Mouse (Mus musculus) CD4-positive helper T cell, adult 2 months (primary cell): ENCODE measurements at regions not wholly inside any gene's neighbourhood (a gene's known extent, or its start where the extent isn't known, plus 50 kb on each side); places are given as distances from the start of the nearest gene placed in this dataset.

ENCODE experiments used
- DNase-seq: peaks from one replicate; pipeline ENCODE4 v3.0.0-alpha.2; 2012; ENCODE audit warnings: low read depth, missing footprints, low spot score

GRCm38 (mm10) chr1:193484977-193485376 lies 114.9 kb upstream of the Camk1g start:
- no peak for DNase-seq

- DNase-seq, result no peak
Measured at GRCm38 (mm10) chr1:193477298-193477697, 107.2 kb upstream of the Camk1g start.

- DNase-seq, result no peak
Measured at GRCm38 (mm10) chr1:193476805-193477204, 106.7 kb upstream of the Camk1g start.

- no peak for DNase-seq
Measured at GRCm38 (mm10) chr1:193466306-193466705, 96.2 kb upstream of the Camk1g start.

- DNase-seq, result no peak
Measured at GRCm38 (mm10) chr1:193459735-193460134, 89.6 kb upstream of the Camk1g start.

GRCm38 (mm10) chr1:193457908-193458307 lies 87.8 kb upstream of the Camk1g start:
- DNase-seq, result no peak

GRCm38 (mm10) chr1:193453654-193454053 lies 83.6 kb upstream of the Camk1g start:
- DNase-seq, result no peak

GRCm38 (mm10) chr1:193451471-193452135 lies 81.5 kb upstream of the Camk1g start:
- DNase-seq, result no peak

- no peak for DNase-seq
Measured at GRCm38 (mm10) chr1:193450814-193451213, 80.7 kb upstream of the Camk1g start.

GRCm38 (mm10) chr1:193450201-193450600 lies 80.1 kb upstream of the Camk1g start:
- no peak for DNase-seq

- peak; percentile 35 for DNase-seq
Measured at GRCm38 (mm10) chr1:193449394-193450103, 79.5 kb upstream of the Camk1g start.

GRCm38 (mm10) chr1:193448793-193449393 lies 78.8 kb upstream of the Camk1g start:
- no peak for DNase-seq

GRCm38 (mm10) chr1:193447647-193448046 lies 77.5 kb upstream of the Camk1g start:
- DNase-seq, result no peak

- DNase-seq, result peak; percentile 9
Measured at GRCm38 (mm10) chr1:193443964-193444676, 74.0 kb upstream of the Camk1g start.

- DNase-seq, result peak; percentile 50
Measured at GRCm38 (mm10) chr1:193440512-193440911, 70.4 kb upstream of the Camk1g start.

- no peak for DNase-seq
Measured at GRCm38 (mm10) chr1:193434281-193434680, 64.2 kb upstream of the Camk1g start.

GRCm38 (mm10) chr1:193433493-193434021 lies 63.5 kb upstream of the Camk1g start:
- no peak for DNase-seq

GRCm38 (mm10) chr1:193430231-193430630 lies 60.1 kb upstream of the Camk1g start:
- DNase-seq, result no peak

- no peak for DNase-seq
Measured at GRCm38 (mm10) chr1:193423653-193424075, 53.6 kb upstream of the Camk1g start.

- DNase-seq, result no peak
Measured at GRCm38 (mm10) chr1:193422886-193423285, 52.8 kb upstream of the Camk1g start.

GRCm38 (mm10) chr1:193421820-193422219 lies 51.7 kb upstream of the Camk1g start:
- peak; percentile 22 for DNase-seq

- peak; percentile 72 for DNase-seq
Measured at GRCm38 (mm10) chr1:193421414-193421813, 51.3 kb upstream of the Camk1g start.
